Mouse (Mus musculus): ENCODE data around the gene Surf6.

GRCm38 (mm10) chr2:26936425-26936824 lies 33.7 kb upstream of the Surf6 start:
- TF ChIP-seq GATA1 (IDR thresholded peaks at IDR 0.05; ENCODE audit: borderline replicate concordance, low read length) = no peak
- TF ChIP-seq FLI1 (IDR thresholded peaks at IDR 0.05; ENCODE audit: low read length) = no peak
